Mouse (Mus musculus): ENCODE measurements at regions not wholly inside any gene's neighbourhood (a gene's known extent, or its start where the extent isn't known, plus 50 kb on each side); places are given as distances from the start of the nearest gene placed in this dataset.

GRCm38 (mm10) chr10:111694227-111695200, 188.4 kb downstream of the Phlda1 start:
- DNase-seq (ENCODE audit: low read depth, low spot score), result no peak

GRCm38 (mm10) chr10:111695918-111696760, 190.1 kb downstream of the Phlda1 start:
- DNase-seq (ENCODE audit: low read depth, low spot score), result no peak

- no peak for DNase-seq (ENCODE audit: low read depth, low spot score)
These were observed 190.9 kb downstream of the Phlda1 start for GRCm38 (mm10) chr10:111696987-111697386.

- no peak for DNase-seq (ENCODE audit: low read depth, low spot score)
These were observed 193.7 kb downstream of the Phlda1 start for GRCm38 (mm10) chr10:111699557-111700508.

- no peak for DNase-seq (ENCODE audit: low read depth, low spot score)
These were observed 194.5 kb downstream of the Phlda1 start for GRCm38 (mm10) chr10:111700570-111700969.

GRCm38 (mm10) chr10:111701138-111701537, 195.1 kb downstream of the Phlda1 start:
- DNase-seq (ENCODE audit: low read depth, low spot score), result no peak

GRCm38 (mm10) chr10:111702435-111702834, 196.3 kb downstream of the Phlda1 start:
- no peak for DNase-seq (ENCODE audit: low read depth, low spot score)

GRCm38 (mm10) chr10:111703447-111703846, 197.4 kb downstream of the Phlda1 start:
- DNase-seq (ENCODE audit: low read depth, low spot score), result no peak

- DNase-seq (ENCODE audit: low read depth, low spot score), result no peak
These were observed 205.5 kb downstream of the Phlda1 start for GRCm38 (mm10) chr10:111711519-111712113.

GRCm38 (mm10) chr10:111712991-111713390, 206.9 kb downstream of the Phlda1 start:
- DNase-seq (ENCODE audit: low read depth, low spot score), result no peak

GRCm38 (mm10) chr10:111713676-111714075, 207.6 kb downstream of the Phlda1 start:
- no peak for DNase-seq (ENCODE audit: low read depth, low spot score)

GRCm38 (mm10) chr10:111715172-111715571, 209.1 kb downstream of the Phlda1 start:
- DNase-seq (ENCODE audit: low read depth, low spot score), result no peak

GRCm38 (mm10) chr10:111719632-111720031, 213.5 kb downstream of the Phlda1 start:
- no peak for DNase-seq (ENCODE audit: low read depth, low spot score)

- no peak for DNase-seq (ENCODE audit: low read depth, low spot score)
These were observed 215.0 kb downstream of the Phlda1 start for GRCm38 (mm10) chr10:111721068-111721467.

GRCm38 (mm10) chr10:111723885-111724284, 217.8 kb downstream of the Phlda1 start:
- no peak for DNase-seq (ENCODE audit: low read depth, low spot score)

- DNase-seq (ENCODE audit: low read depth, low spot score), result peak; percentile 23
These were observed 218.7 kb downstream of the Phlda1 start for GRCm38 (mm10) chr10:111724574-111725414.

GRCm38 (mm10) chr10:111736026-111736425, 229.9 kb downstream of the Phlda1 start:
- no peak for DNase-seq (ENCODE audit: low read depth, low spot score)

GRCm38 (mm10) chr10:111739471-111740138, 232.9 kb upstream of the Krr1 start:
- no peak for DNase-seq (ENCODE audit: low read depth, low spot score)

GRCm38 (mm10) chr10:111740586-111741265, 231.7 kb upstream of the Krr1 start:
- no peak for DNase-seq (ENCODE audit: low read depth, low spot score)
